Mouse (Mus musculus) embryonic facial prominence, embryonic 15.5 days (tissue): ENCODE measurements around the gene Tlk1. TPM values are rescaled to one million over a fixed set of nuclear protein-coding genes. Genes with fewer than 3 reads are reported as not detected.

ENCODE experiments used
- ATAC-seq: fragments of 200-750 bp; cut with Nextera tagmentation; 2 replicates; pipeline ENCODE4 v1.8.0; 2017; ENCODE audit warnings: low read depth, moderate TSS enrichment; ENCODE audit not compliant: insufficient number of reproducible peaks, low FRiP score, low TSS enrichment
- H3K27ac ChIP-seq: fragments of 300-500 bp; sonication (generic); replicated peaks from 2 replicates; pipeline ENCODE4 v1.5.1; 2015; ENCODE audit warnings: mild to moderate bottlenecking, inconsistent platforms
- H3K27me3 ChIP-seq: fragments of 300-500 bp; sonication (generic); 2 replicates; pipeline ENCODE4 v1.6.1; 2015; ENCODE audit warnings: inconsistent platforms
- H3K36me3 ChIP-seq: fragments of 300-500 bp; sonication (generic); 2 replicates; pipeline ENCODE4 v1.6.1; 2015; ENCODE audit warnings: mild to moderate bottlenecking, inconsistent platforms
- H3K4me1 ChIP-seq: fragments of 300-500 bp; sonication (generic); 2 replicates; pipeline ENCODE4 v1.6.1; 2015; ENCODE audit warnings: inconsistent platforms
- H3K4me2 ChIP-seq: fragments of 300-500 bp; sonication (generic); replicated peaks from 2 replicates; pipeline ENCODE4 v1.6.1; 2015; ENCODE audit warnings: mild to moderate bottlenecking, inconsistent platforms
- H3K4me3 ChIP-seq: fragments of 300-500 bp; sonication (generic); replicated peaks from 2 replicates; pipeline ENCODE4 v1.5.1; 2015; ENCODE audit warnings: mild to moderate bottlenecking, inconsistent platforms
- H3K9ac ChIP-seq: fragments of 300-500 bp; sonication (generic); 2 replicates; pipeline ENCODE4 v1.6.1; 2015; ENCODE audit warnings: inconsistent platforms
- H3K9me3 ChIP-seq: fragments of 300-500 bp; sonication (generic); replicated peaks from 2 replicates; pipeline ENCODE4 v1.6.1; 2016; ENCODE audit warnings: inconsistent platforms
- WGBS: fragments of 180-500 bp; shearing (Covaris S2); methylation state at CpG from one replicate; pipeline ENCODE4 v1.1.7; 2015; 5-methylcytosine and 5-hydroxymethylcytosine counted together
- polyA plus RNA-seq: library from polyadenylated mRNA; unstranded; fragments of >200 nt; fragmentation: Nextera tagmentation; extraction: Ambion mirVana; gene quantifications from 2 replicates; pipeline ENCODE4 v1.2.1, GENCODE M21; 2015

Tlk1 gene
- polyA plus RNA-seq, 1 experiment from 2014 or later, result 28.5 TPM

GRCm38 (mm10) chr2:70853329-70853728, 27.8 kb upstream of the Tlk1 start:
- no peaks in the 10 kb centered on the region for H3K27me3 ChIP-seq
- no peaks in the 10 kb centered on the region for H3K9me3 ChIP-seq
- H3K27ac ChIP-seq, result no peak overlapping the region
- H3K36me3 ChIP-seq, result no peaks in the 10 kb centered on the region
- no peak overlapping the region; the same call in 1 of the 2 replicates for H3K4me3 ChIP-seq
- no peak overlapping the region for H3K9ac ChIP-seq
- no peak for ATAC-seq
- H3K4me1 ChIP-seq, result peaks cover 2% of the 10 kb centered on the region; the same call in 1 of the 2 replicates
- WGBS, result 32% methylated on average over 7 of the region's 7 CpGs
- peak overlapping the region; percentile 39 for H3K4me2 ChIP-seq

GRCm38 (mm10) chr2:70852796-70853221, 27.3 kb upstream of the Tlk1 start:
- H3K36me3 ChIP-seq, result no peaks in the 10 kb centered on the region
- peak overlapping the region; percentile 39 for H3K4me2 ChIP-seq
- peaks cover 2% of the 10 kb centered on the region; the same call in 1 of the 2 replicates for H3K4me1 ChIP-seq
- H3K9me3 ChIP-seq, result no peaks in the 10 kb centered on the region
- WGBS, result 26% methylated on average over 11 of the region's 11 CpGs
- H3K27ac ChIP-seq, result no peak overlapping the region
- peak overlapping the region; percentile 22 for H3K4me3 ChIP-seq
- H3K27me3 ChIP-seq, result no peaks in the 10 kb centered on the region
- ATAC-seq, result no peak
- no peak overlapping the region for H3K9ac ChIP-seq

- Histone ChIP-seq H3K27me3 (no peaks in the 10 kb centered on the region), H3K9me3 (no peaks in the 10 kb centered on the region), H3K4me3 (no peak overlapping the region; the same call in 1 of the 2 replicates), H3K36me3 (no peaks in the 10 kb centered on the region), H3K27ac (no peak overlapping the region), H3K4me2 (peak overlapping the region; percentile 39), H3K9ac (no peak overlapping the region), H3K4me1 (peaks cover 2% of the 10 kb centered on the region; the same call in 1 of the 2 replicates)
- WGBS, result 55% methylated on average over 8 of the region's 8 CpGs
- ATAC-seq, result no peak
Measured at GRCm38 (mm10) chr2:70852186-70852795, 26.8 kb upstream of the Tlk1 start.

GRCm38 (mm10) chr2:70845871-70846270, 20.3 kb upstream of the Tlk1 start:
- Histone ChIP-seq H3K9ac (no peak overlapping the region), H3K27me3 (no peaks in the 10 kb centered on the region), H3K36me3 (no peaks in the 10 kb centered on the region), H3K4me1 (no peaks in the 10 kb centered on the region), H3K9me3 (no peaks in the 10 kb centered on the region), H3K27ac (no peak overlapping the region), H3K4me2 (no peak overlapping the region), H3K4me3 (no peak overlapping the region)
- 54% methylated on average over 2 of the region's 2 CpGs for WGBS
- no peak for ATAC-seq

GRCm38 (mm10) chr2:70844694-70845395, 19.3 kb upstream of the Tlk1 start:
- 73% methylated on average over 9 of the region's 9 CpGs for whole genome bisulfite sequencing
- ATAC-seq, result no peak
- Histone ChIP-seq H3K9ac (no peak overlapping the region), H3K4me3 (no peak overlapping the region), H3K36me3 (no peaks in the 10 kb centered on the region), H3K9me3 (no peaks in the 10 kb centered on the region), H3K27ac (no peak overlapping the region), H3K4me1 (no peaks in the 10 kb centered on the region), H3K27me3 (no peaks in the 10 kb centered on the region), H3K4me2 (no peak overlapping the region)

- Histone ChIP-seq H3K9me3 (no peaks in the 10 kb centered on the region), H3K4me1 (no peaks in the 10 kb centered on the region), H3K27ac (no peak overlapping the region), H3K36me3 (no peaks in the 10 kb centered on the region), H3K4me3 (no peak overlapping the region), H3K9ac (no peak overlapping the region), H3K27me3 (no peaks in the 10 kb centered on the region), H3K4me2 (no peak overlapping the region)
- ATAC-seq, result no peak
- 61% methylated on average over 13 of the region's 13 CpGs for WGBS
Measured at GRCm38 (mm10) chr2:70842049-70842618, 16.6 kb upstream of the Tlk1 start.

- peak overlapping the region; percentile 27; the same call in 1 of the 2 replicates for H3K4me2 ChIP-seq
- H3K9ac ChIP-seq, result no peak overlapping the region
- no peaks in the 10 kb centered on the region for H3K36me3 ChIP-seq
- WGBS, result 46% methylated on average over 12 of the region's 12 CpGs
- no peaks in the 10 kb centered on the region for H3K4me1 ChIP-seq
- H3K27ac ChIP-seq, result no peak overlapping the region; the same call in 1 of the 2 replicates
- no peaks in the 10 kb centered on the region for H3K27me3 ChIP-seq
- no peak for ATAC-seq
- no peaks in the 10 kb centered on the region for H3K9me3 ChIP-seq
- no peak overlapping the region for H3K4me3 ChIP-seq
Measured at GRCm38 (mm10) chr2:70838536-70839216, 13.1 kb upstream of the Tlk1 start.

- no peaks in the 10 kb centered on the region for H3K9me3 ChIP-seq
- ATAC-seq, result no peak
Measured at GRCm38 (mm10) chr2:70836306-70836651, 10.8 kb upstream of the Tlk1 start.

GRCm38 (mm10) chr2:70835641-70836305, 10.2 kb upstream of the Tlk1 start:
- Histone ChIP-seq H3K9ac (no peak overlapping the region), H3K36me3 (no peaks in the 10 kb centered on the region), H3K4me3 (no peak overlapping the region), H3K27ac (no peak overlapping the region), H3K27me3 (no peaks in the 10 kb centered on the region), H3K4me1 (no peaks in the 10 kb centered on the region), H3K4me2 (no peak overlapping the region), H3K9me3 (no peaks in the 10 kb centered on the region)
- WGBS, result 63% methylated on average over 9 of the region's 9 CpGs
- ATAC-seq, result no peak

More at GRCm38 (mm10) chr2:70836306-70836651, 10.8 kb upstream of the Tlk1 start:
- 53% methylated on average over 4 of the region's 4 CpGs for WGBS
- Histone ChIP-seq H3K9ac (no peak overlapping the region), H3K4me3 (no peak overlapping the region), H3K4me2 (no peak overlapping the region), H3K36me3 (no peaks in the 10 kb centered on the region), H3K4me1 (no peaks in the 10 kb centered on the region), H3K27me3 (no peaks in the 10 kb centered on the region), H3K27ac (no peak overlapping the region)

- no peaks in the 10 kb centered on the region for H3K4me1 ChIP-seq
- 81% methylated on average over 2 of the region's 2 CpGs for WGBS
Measured at GRCm38 (mm10) chr2:70835209-70835608, 9.7 kb upstream of the Tlk1 start.

GRCm38 (mm10) chr2:70833261-70833660, 7.7 kb upstream of the Tlk1 start:
- no peak for ATAC-seq

More at GRCm38 (mm10) chr2:70835209-70835608, 9.7 kb upstream of the Tlk1 start:
- H3K27me3 ChIP-seq, result no peaks in the 10 kb centered on the region
- H3K9me3 ChIP-seq, result no peaks in the 10 kb centered on the region
- H3K4me3 ChIP-seq, result no peak overlapping the region
- H3K36me3 ChIP-seq, result no peaks in the 10 kb centered on the region
- H3K4me2 ChIP-seq, result no peak overlapping the region
- no peak overlapping the region for H3K27ac ChIP-seq
- H3K9ac ChIP-seq, result no peak overlapping the region
- no peak for ATAC-seq

More at GRCm38 (mm10) chr2:70833261-70833660, 7.7 kb upstream of the Tlk1 start:
- H3K4me3 ChIP-seq, result no peak overlapping the region
- no peaks in the 10 kb centered on the region for H3K36me3 ChIP-seq
- H3K4me1 ChIP-seq, result no peaks in the 10 kb centered on the region
- no peak overlapping the region for H3K9ac ChIP-seq
- H3K9me3 ChIP-seq, result no peaks in the 10 kb centered on the region
- WGBS, result 44% methylated on average over 1 of the region's 1 CpGs
- no peak overlapping the region for H3K27ac ChIP-seq
- H3K4me2 ChIP-seq, result no peak overlapping the region
- H3K27me3 ChIP-seq, result no peaks in the 10 kb centered on the region
